Mouse (Mus musculus) MEL (cell line): Measurements from ENCODE around the gene Tmem268. TPM values are rescaled to one million over a fixed set of nuclear protein-coding genes. Genes with fewer than 3 reads are reported as not detected.

Experiments used
- DNase-seq: peaks from one replicate; pipeline ENCODE4 v3.0.0; 2011; ENCODE audit warnings: low read depth, low spot score
- H3K27ac ChIP-seq: 2 replicates; pipeline ENCODE4 v1.5.1; 2012; ENCODE audit warnings: low read depth, mild to moderate bottlenecking, control low read depth, low read length, moderate library complexity; ENCODE audit not compliant: control insufficient read depth
- H3K27me3 ChIP-seq, 2 experiments: fragments of 150-350 bp in 1 of 2; sonication (generic) in 1 of 2; 2 replicates each; pipeline ENCODE4 v1.6.1; 2012; ENCODE audit warnings: low read length in 2 of 2, mild to moderate bottlenecking in 2 of 2, improper control_type of control experiment in 1 of 2, moderate library complexity in 1 of 2; ENCODE audit not compliant: insufficient read depth in 2 of 2, control insufficient read depth in 1 of 2
- H3K36me3 ChIP-seq, 2 experiments: 2 replicates each; pipeline ENCODE4 v1.6.1; 2012 to 2014; ENCODE audit warnings: low read length in 2 of 2, improper control_type of control experiment in 1 of 2, inconsistent platforms in 1 of 2, mild to moderate bottlenecking in 1 of 2; ENCODE audit not compliant: insufficient read depth in 2 of 2, control insufficient read depth in 1 of 2
- H3K4me1 ChIP-seq, 2 experiments: fragments of 150-350 bp in 1 of 2; sonication (generic) in 1 of 2; 2 replicates each; pipeline ENCODE4 v1.6.1; 2012; ENCODE audit warnings: low read length in 2 of 2, improper control_type of control experiment in 1 of 2, mild to moderate bottlenecking in 1 of 2; ENCODE audit not compliant: insufficient read depth in 2 of 2, control insufficient read depth in 1 of 2
- H3K4me3 ChIP-seq, 2 experiments: fragments of 150-350 bp in 1 of 2; sonication (generic) in 1 of 2; 2 replicates each; pipeline ENCODE4 v1.5.1; 2012; ENCODE audit warnings: low read depth in 2 of 2, low read length in 2 of 2, mild to moderate bottlenecking in 2 of 2, moderate library complexity in 2 of 2, control low read depth in 1 of 2, improper control_type of control experiment in 1 of 2; ENCODE audit not compliant: control insufficient read depth in 1 of 2, insufficient read depth in 1 of 2
- H3K79me2 ChIP-seq: 2 replicates; pipeline ENCODE4 v1.6.1; 2012; ENCODE audit warnings: mild to moderate bottlenecking, low read length, moderate library complexity; ENCODE audit not compliant: control insufficient read depth, poor library complexity, insufficient read depth
- H3K9ac ChIP-seq: 2 replicates; pipeline ENCODE4 v1.6.1; 2012; ENCODE audit warnings: low read depth, mild to moderate bottlenecking, control low read depth, low read length, moderate library complexity; ENCODE audit not compliant: control insufficient read depth, poor library complexity, severe bottlenecking
- H3K9me3 ChIP-seq: fragments of 150-350 bp; sonication (generic); replicated peaks from 2 replicates; pipeline ENCODE4 v1.6.1; 2012; ENCODE audit warnings: mild to moderate bottlenecking, low read length, improper control_type of control experiment, moderate library complexity; ENCODE audit not compliant: insufficient read depth
- BHLHE40 ChIP-seq: IDR thresholded peaks from 2 replicates; pipeline ENCODE4 v1.6.1; 2012; ENCODE audit warnings: low read depth, mild to moderate bottlenecking, inconsistent platforms, low read length, improper control_type of control experiment, borderline replicate concordance
- CHD1 ChIP-seq: IDR thresholded peaks from 2 replicates; pipeline ENCODE4 v1.6.1; 2012; ENCODE audit warnings: low read depth, mild to moderate bottlenecking, inconsistent platforms, low read length, improper control_type of control experiment
- CHD2 ChIP-seq: IDR thresholded peaks from 2 replicates; pipeline ENCODE4 v1.6.1; 2011; ENCODE audit warnings: low read length, improper control_type of control experiment
- CTCF ChIP-seq, 3 experiments: IDR thresholded peaks in 2 of 3; conservative IDR thresholded peaks in 1 of 3; 2 replicates each; pipeline ENCODE4 v1.5.1; 2011 to 2012; ENCODE audit warnings: low read length in 3 of 3, low read depth in 2 of 3, mild to moderate bottlenecking in 2 of 3, improper control_type of control experiment in 1 of 3, inconsistent platforms in 1 of 3, mixed read lengths in 1 of 3, moderate library complexity in 1 of 3; ENCODE audit not compliant: control insufficient read depth in 1 of 3, insufficient read depth in 1 of 3, poor library complexity in 1 of 3, severe bottlenecking in 1 of 3
- EP300 ChIP-seq, 2 experiments: IDR thresholded peaks; 2 replicates each; pipeline ENCODE4 v1.6.1; 2011; ENCODE audit warnings: improper control_type of control experiment in 2 of 2, low read length in 2 of 2, low read depth in 1 of 2, mild to moderate bottlenecking in 1 of 2
- ETS1 ChIP-seq: IDR thresholded peaks from 2 replicates; pipeline ENCODE4 v1.6.1; 2012; ENCODE audit warnings: low read depth, mild to moderate bottlenecking, inconsistent platforms, low read length, improper control_type of control experiment, moderate library complexity
- GABPA ChIP-seq: IDR thresholded peaks from 2 replicates; pipeline ENCODE4 v1.6.1; 2012; ENCODE audit warnings: low read depth, mild to moderate bottlenecking, inconsistent platforms, low read length, improper control_type of control experiment, moderate library complexity
- GATA1 ChIP-seq: IDR thresholded peaks from 2 replicates; pipeline ENCODE4 v1.6.1; 2011; ENCODE audit warnings: low read depth, low read length, improper control_type of control experiment
- KAT2A ChIP-seq: conservative IDR thresholded peaks from 2 replicates; pipeline ENCODE4 v1.6.1; 2012; ENCODE audit warnings: low read depth, low read length, improper control_type of control experiment, inconsistent platforms
- MAFK ChIP-seq: IDR thresholded peaks from 2 replicates; pipeline ENCODE4 v1.6.1; 2011; ENCODE audit warnings: low read depth, mild to moderate bottlenecking, low read length, improper control_type of control experiment, borderline replicate concordance
- MAX ChIP-seq: IDR thresholded peaks from 2 replicates; pipeline ENCODE4 v1.6.1; 2011; ENCODE audit warnings: low read length, improper control_type of control experiment
- MAZ ChIP-seq: IDR thresholded peaks from 2 replicates; pipeline ENCODE4 v1.6.1; 2012; ENCODE audit warnings: low read depth, mild to moderate bottlenecking, inconsistent platforms, low read length, improper control_type of control experiment
- MEF2A ChIP-seq: IDR thresholded peaks from 2 replicates; pipeline ENCODE4 v1.6.1; 2014; ENCODE audit warnings: low read depth, mild to moderate bottlenecking, inconsistent platforms, low read length, improper control_type of control experiment; ENCODE audit not compliant: poor library complexity, insufficient replicate concordance, severe bottlenecking; ENCODE audit errors: extremely low read depth
- MYB ChIP-seq: IDR thresholded peaks from 2 replicates; pipeline ENCODE4 v1.6.1; 2011; ENCODE audit warnings: mild to moderate bottlenecking, low read depth, low read length, improper control_type of control experiment
- MYC ChIP-seq: IDR thresholded peaks from 2 replicates; pipeline ENCODE4 v1.6.1; 2011; ENCODE audit warnings: low read depth, mild to moderate bottlenecking, low read length, improper control_type of control experiment, moderate library complexity
- NELFE ChIP-seq: IDR thresholded peaks from 2 replicates; pipeline ENCODE4 v1.6.1; 2011; ENCODE audit warnings: low read depth, low read length, improper control_type of control experiment
- POLR2A ChIP-seq, 2 experiments: IDR thresholded peaks; 2 replicates each; pipeline ENCODE4 v1.6.1; 2011 to 2012; ENCODE audit warnings: low read length in 2 of 2, mild to moderate bottlenecking in 2 of 2, control low read depth in 1 of 2, improper control_type of control experiment in 1 of 2, low read depth in 1 of 2, moderate library complexity in 1 of 2; ENCODE audit not compliant: control insufficient read depth in 1 of 2, insufficient read depth in 1 of 2, poor library complexity in 1 of 2
- POLR2AphosphoS2 ChIP-seq: IDR thresholded peaks from 2 replicates; pipeline ENCODE4 v1.6.1; 2011; ENCODE audit warnings: low read length, improper control_type of control experiment
- RAD21 ChIP-seq: IDR thresholded peaks from 2 replicates; pipeline ENCODE4 v1.6.1; 2011; ENCODE audit warnings: mild to moderate bottlenecking, low read depth, low read length, improper control_type of control experiment
- RCOR1 ChIP-seq: IDR thresholded peaks from 2 replicates; pipeline ENCODE4 v1.6.1; 2012; ENCODE audit warnings: low read depth, mild to moderate bottlenecking, inconsistent platforms, low read length, improper control_type of control experiment
- SIN3A ChIP-seq: IDR thresholded peaks from 2 replicates; pipeline ENCODE4 v1.6.1; 2012; ENCODE audit warnings: low read length, improper control_type of control experiment, inconsistent platforms
- SMC3 ChIP-seq: IDR thresholded peaks from 2 replicates; pipeline ENCODE4 v1.6.1; 2011; ENCODE audit warnings: low read depth, low read length, improper control_type of control experiment
- TAL1 ChIP-seq: IDR thresholded peaks from 2 replicates; pipeline ENCODE4 v1.6.1; 2012; ENCODE audit warnings: mild to moderate bottlenecking, inconsistent platforms, low read length, moderate library complexity, mixed read lengths
- TBP ChIP-seq: IDR thresholded peaks from 2 replicates; pipeline ENCODE4 v1.8.0; 2011; ENCODE audit warnings: low read depth, low read length, improper control_type of control experiment
- TCF12 ChIP-seq: IDR thresholded peaks from 2 replicates; pipeline ENCODE4 v1.6.1; 2014; ENCODE audit warnings: low read depth, mild to moderate bottlenecking, inconsistent platforms, low read length, improper control_type of control experiment, moderate library complexity
- UBTF ChIP-seq: IDR thresholded peaks from 2 replicates; pipeline ENCODE4 v1.6.1; 2012; ENCODE audit warnings: low read depth, mild to moderate bottlenecking, inconsistent platforms, low read length, improper control_type of control experiment, moderate library complexity, borderline replicate concordance; ENCODE audit not compliant: insufficient read depth
- USF1 ChIP-seq: IDR thresholded peaks from 2 replicates; pipeline ENCODE4 v1.6.1; 2014; ENCODE audit warnings: low read depth, mild to moderate bottlenecking, inconsistent platforms, low read length, improper control_type of control experiment, moderate library complexity
- USF2 ChIP-seq, 2 experiments: IDR thresholded peaks; 2 replicates each; pipeline ENCODE4 v1.6.1; 2011 to 2012; ENCODE audit warnings: improper control_type of control experiment in 2 of 2, low read length in 2 of 2, borderline replicate concordance in 1 of 2, inconsistent platforms in 1 of 2, low read depth in 1 of 2, mild to moderate bottlenecking in 1 of 2; ENCODE audit not compliant: insufficient read depth in 1 of 2
- ZC3H11A ChIP-seq: IDR thresholded peaks from 2 replicates; pipeline ENCODE4 v1.6.1; 2012; ENCODE audit warnings: low read depth, mild to moderate bottlenecking, inconsistent platforms, low read length, improper control_type of control experiment
- ZKSCAN1 ChIP-seq: IDR thresholded peaks from 2 replicates; pipeline ENCODE4 v1.6.1; 2012; ENCODE audit warnings: low read depth, mild to moderate bottlenecking, inconsistent platforms, low read length, improper control_type of control experiment, moderate library complexity
- ZMIZ1 ChIP-seq: IDR thresholded peaks from 2 replicates; pipeline ENCODE4 v1.6.1; 2012; ENCODE audit warnings: low read depth, mild to moderate bottlenecking, inconsistent platforms, low read length, improper control_type of control experiment, moderate library complexity
- ZNF384 ChIP-seq: IDR thresholded peaks from 2 replicates; pipeline ENCODE4 v1.6.1; 2012; ENCODE audit warnings: low read depth, mild to moderate bottlenecking, inconsistent platforms, low read length, improper control_type of control experiment
- polyA plus RNA-seq, 2 experiments: library from polyadenylated mRNA; stranded (reverse) in 1 of 2; unstranded in 1 of 2; fragments of >175 nt in 1 of 2; fragments of >200 nt in 1 of 2; gene quantifications; 2 replicates each; pipeline versions ENCODE4 v1.2.1 to v1.2.4; 2012; ENCODE audit warnings: low replicate concordance in 2 of 2, low read depth in 1 of 2; ENCODE audit not compliant: insufficient read length in 2 of 2, insufficient read depth in 1 of 2, missing spikeins in 1 of 2
- total RNA-seq: library from RNA; depleted of rRNA; stranded (reverse); fragments of 300-350 nt; gene quantifications from 2 replicates; pipeline ENCODE4 v1.2.3, GENCODE M21; 2012

The Tmem268 gene
- total and polyA plus RNA-seq, 3 experiments, result 8.1 to 11.3 TPM; not detected in 1

GRCm38 (mm10) chr4:63570208-63570781 lies 11.7 kb downstream of the Tmem268 start:
- no peak for DNase-seq
- Histone ChIP-seq H3K9ac (no peak overlapping the region), H3K27me3 (no peaks in the 10 kb centered on the region), H3K9me3 (no peaks in the 10 kb centered on the region), H3K79me2 (no peaks in the 10 kb centered on the region), H3K27ac (no peak overlapping the region), H3K36me3 (no peaks in the 10 kb centered on the region)
- TF ChIP-seq MAFK (no peak), ZKSCAN1 (no peak), GATA1 (no peak), ZMIZ1 (no peak), NELFE (no peak), RCOR1 (no peak), TBP (no peak), ZNF384 (no peak), ETS1 (no peak), CTCF (IDR thresholded peaks at IDR 0.05 in 2 of 3, conservative IDR thresholded peaks at IDR 0.05 in 1 of 3; ENCODE audit: control insufficient read depth in 1 of 3, insufficient read depth in 1 of 3, low read depth in 2 of 3, low read length in 3 of 3, poor library complexity in 1 of 3, severe bottlenecking in 1 of 3) (no peak), SMC3 (no peak), EP300 (IDR thresholded peaks at IDR 0.05; ENCODE audit: low read depth in 1 of 2, low read length in 2 of 2) (no peak), POLR2AphosphoS2 (no peak), TAL1 (no peak), UBTF (no peak), GABPA (no peak), RAD21 (no peak), ZC3H11A (no peak), USF2 (IDR thresholded peaks at IDR 0.05; ENCODE audit: borderline replicate concordance in 1 of 2, insufficient read depth in 1 of 2, low read depth in 1 of 2, low read length in 2 of 2) (no peak)
- TF ChIP-seq, all 39 proteins: peak for 0
- Histone ChIP-seq H3K4me3 (no peak overlapping the region), H3K4me1 (no peaks in the 10 kb centered on the region)

DNA sequence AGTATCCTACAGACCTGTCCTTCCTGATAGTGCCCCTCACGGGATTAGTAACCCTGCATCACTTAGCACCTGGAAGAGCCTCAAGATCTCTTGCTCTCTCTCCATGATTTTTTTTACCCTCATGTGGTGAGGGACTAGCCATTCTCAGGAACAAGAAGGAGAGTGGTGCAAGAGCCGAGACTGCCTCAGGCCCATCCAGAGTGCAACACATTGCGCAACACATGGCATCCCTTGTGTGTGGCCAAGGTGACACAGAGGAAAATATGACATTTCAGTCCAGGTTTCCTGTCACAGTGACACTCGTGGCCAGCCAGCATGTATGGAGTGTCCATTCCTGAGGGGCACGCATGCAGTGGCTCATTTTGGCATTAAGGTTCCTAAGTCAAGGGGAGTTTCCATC lies 14.0 kb downstream of the Tmem268 start:
- H3K27me3 ChIP-seq, result no peaks in the 10 kb centered on the region
- H3K4me1 ChIP-seq, result no peaks in the 10 kb centered on the region
- H3K9ac ChIP-seq, result no peak overlapping the region
- no peaks in the 10 kb centered on the region for H3K36me3 ChIP-seq
- no peak overlapping the region for H3K27ac ChIP-seq
- H3K79me2 ChIP-seq, result no peaks in the 10 kb centered on the region
- no peak for DNase-seq
- H3K9me3 ChIP-seq, result no peaks in the 10 kb centered on the region
- TF ChIP-seq MYB (no peak), MAX (no peak), ZKSCAN1 (no peak), CHD2 (no peak), SIN3A (no peak), TCF12 (no peak), CHD1 (no peak), MYC (no peak), USF1 (no peak), KAT2A (no peak), SMC3 (no peak), POLR2AphosphoS2 (no peak), ETS1 (no peak), BHLHE40 (no peak), MAZ (no peak), MEF2A (no peak), POLR2A (IDR thresholded peaks at IDR 0.05; ENCODE audit: control insufficient read depth in 1 of 2, insufficient read depth in 1 of 2, low read depth in 1 of 2, low read length in 2 of 2, poor library complexity in 1 of 2) (no peak)
- no peak overlapping the region for H3K4me3 ChIP-seq
